Mouse (Mus musculus) adrenal gland, postnatal 36 days (tissue): Measurements from ENCODE around the gene Rpf1. TPM values are rescaled to one million over a fixed set of nuclear protein-coding genes. Genes with fewer than 3 reads are reported as not detected.

Source experiments
- DNase-seq, 2 experiments: peaks; one replicate each; pipeline ENCODE4 v3.0.0; 2021; ENCODE audit warnings: mixed read lengths in 1 of 2
- long read RNA-seq, 2 experiments: library from polyadenylated mRNA; stranded (forward); transcript quantifications; one replicate each; pipeline ENCODE4 v2.0.0; 2021; ENCODE audit warnings: borderline sequencing depth in 2 of 2
- total RNA-seq, 2 experiments: library from RNA; stranded (reverse); gene quantifications; 2 replicates each; pipeline ENCODE4 v1.2.3; 2021

Gene Rpf1
- 10 to 100 TPM; 25.8 to 29.6 TPM for total RNA-seq
- long read RNA-seq, experiment 1, transcript Rpf1-201 (9 exons, 1,661 nt): major isoform, 29 of 39 reads
- long read RNA-seq, experiment 1, partial matches to known transcripts: 5 of 39 reads
- long read RNA-seq, experiment 1, other reads (novel, unspliced or antisense): 4 of 39 reads
- long read RNA-seq, experiment 2, transcript Rpf1-201 (9 exons, 1,661 nt): major isoform, 7 of 11 reads
- long read RNA-seq, experiment 2, partial matches to known transcripts: 0 of 11 reads
- long read RNA-seq, experiment 2, other reads (novel, unspliced or antisense): 2 of 11 reads

DNA sequence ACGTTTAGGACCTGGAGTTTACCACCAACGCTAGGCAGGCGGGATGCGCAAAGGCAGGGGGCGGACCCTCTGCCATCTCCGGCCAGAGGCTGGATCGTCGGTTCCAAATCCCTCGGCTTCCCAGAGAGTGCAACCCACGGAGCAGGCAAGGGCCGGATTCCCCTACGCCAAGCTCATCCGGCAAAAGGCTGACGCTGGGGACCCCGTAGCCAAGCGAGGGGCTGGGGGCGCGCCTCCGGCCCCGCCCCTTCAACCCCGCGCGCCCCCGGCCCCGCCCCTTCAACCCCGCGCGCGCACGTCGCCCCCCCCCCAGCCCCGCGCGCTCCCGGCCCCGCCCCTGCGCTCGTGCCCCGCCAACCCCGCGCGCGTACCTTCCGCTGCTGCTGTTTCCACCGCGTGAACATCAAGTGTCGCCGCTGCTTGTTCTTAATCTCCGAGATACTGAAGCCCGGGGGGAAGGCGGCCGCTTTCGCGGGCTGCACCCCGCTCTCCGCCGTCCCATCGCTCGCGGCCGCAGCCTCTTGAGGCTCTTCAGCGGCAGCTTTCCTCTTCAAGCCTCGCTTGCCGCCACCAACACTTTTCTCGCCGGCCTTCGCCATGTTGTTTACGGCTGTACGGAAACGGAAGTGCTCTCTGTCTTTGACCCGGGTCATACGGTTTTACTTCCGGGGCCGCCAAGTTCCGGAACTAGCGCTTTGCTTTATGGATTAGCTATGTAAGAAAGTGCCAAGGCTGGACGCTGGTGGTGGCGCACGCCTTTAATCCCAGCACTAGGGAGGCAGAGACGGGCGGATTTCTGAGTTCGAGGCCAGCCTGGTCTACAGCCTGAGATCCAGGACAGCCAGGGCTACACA lies at the start of gene Rpf1:
Gene Rpf1, minus strand, starts transcription at position 632 of the 854 bp plus-strand sequence.
- DNase-seq: peak; percentile 93

GRCm38 (mm10) chr3:146570939-146571338 lies 49.7 kb upstream of the Rpf1 start:
- no peak for DNase-seq

- DNase-seq: no peak
Observed at GRCm38 (mm10) chr3:146570148-146570782, 49.0 kb upstream of the Rpf1 start, which contains the start of gene Uox. Uox (plus strand) TSS chr3:146570426.

DNA sequence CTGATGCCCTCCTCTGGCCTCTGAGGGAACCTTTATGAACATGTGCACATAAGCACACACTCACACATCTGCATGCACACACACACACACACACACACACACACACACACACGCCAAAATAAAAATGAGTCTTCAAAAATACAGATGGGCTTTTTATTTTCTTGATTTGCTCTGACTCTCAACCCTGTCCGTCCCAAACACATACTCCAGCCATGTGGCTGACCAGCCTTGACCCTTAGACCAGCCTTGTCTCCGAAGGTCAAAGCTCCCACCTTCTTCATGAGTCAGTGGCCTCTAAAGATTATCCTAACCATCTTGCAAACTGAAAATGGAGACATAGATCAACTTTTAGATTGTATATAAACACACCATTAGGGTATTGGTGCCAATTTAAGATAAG lies 48.4 kb upstream of the Rpf1 start:
- DNase-seq: peak; percentile 14 to 32

GRCm38 (mm10) chr3:146567884-146568530 lies 46.8 kb upstream of the Rpf1 start:
- DNase-seq: peak; percentile 71 to 74

GRCm38 (mm10) chr3:146567366-146567765 lies 46.1 kb upstream of the Rpf1 start:
- DNase-seq: peak; percentile 23 to 54

GRCm38 (mm10) chr3:146565065-146565411 lies 43.8 kb upstream of the Rpf1 start:
- no peak for DNase-seq

DNA sequence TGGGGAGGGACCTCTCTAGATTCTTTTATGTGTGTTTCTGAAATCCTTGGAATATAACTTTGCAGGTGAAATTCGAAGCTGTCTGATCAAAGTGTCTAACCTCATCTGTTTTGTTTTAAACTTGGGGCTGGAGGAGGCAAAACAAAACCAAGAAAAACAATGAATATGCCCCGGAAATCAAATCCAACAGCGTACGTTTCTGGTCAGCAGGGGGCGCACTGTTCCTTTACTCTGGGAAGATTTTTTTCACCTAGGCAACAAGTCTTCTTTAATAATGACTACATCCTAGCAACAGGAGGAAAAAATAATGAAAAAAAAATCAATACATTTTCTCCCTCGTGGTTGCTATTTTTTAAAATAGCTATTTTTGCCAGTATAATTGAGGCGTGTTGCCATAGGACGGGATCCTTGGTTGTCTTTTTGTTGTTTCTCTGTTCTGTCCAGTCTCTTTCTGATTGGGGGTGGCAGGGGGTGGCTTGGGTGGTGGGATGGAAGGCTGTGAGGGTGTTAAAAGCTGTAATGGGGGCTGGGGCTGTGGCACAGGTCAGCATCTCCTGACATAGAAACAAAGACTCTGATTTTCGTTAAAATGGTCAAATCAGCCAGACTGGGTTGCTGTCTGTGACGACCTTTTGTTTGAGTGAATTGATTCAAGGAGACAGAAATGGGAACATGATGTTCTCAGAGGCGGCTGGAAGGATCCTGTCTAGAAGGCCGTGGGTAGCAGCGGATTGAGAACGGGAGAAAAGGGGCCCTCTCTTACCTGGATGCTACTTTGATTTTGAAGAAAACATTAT lies 43.2 kb upstream of the Rpf1 start:
- peak; percentile 80 to 83 for DNase-seq

GRCm38 (mm10) chr3:146562936-146563335 lies 41.7 kb upstream of the Rpf1 start:
- no peak for DNase-seq

DNA sequence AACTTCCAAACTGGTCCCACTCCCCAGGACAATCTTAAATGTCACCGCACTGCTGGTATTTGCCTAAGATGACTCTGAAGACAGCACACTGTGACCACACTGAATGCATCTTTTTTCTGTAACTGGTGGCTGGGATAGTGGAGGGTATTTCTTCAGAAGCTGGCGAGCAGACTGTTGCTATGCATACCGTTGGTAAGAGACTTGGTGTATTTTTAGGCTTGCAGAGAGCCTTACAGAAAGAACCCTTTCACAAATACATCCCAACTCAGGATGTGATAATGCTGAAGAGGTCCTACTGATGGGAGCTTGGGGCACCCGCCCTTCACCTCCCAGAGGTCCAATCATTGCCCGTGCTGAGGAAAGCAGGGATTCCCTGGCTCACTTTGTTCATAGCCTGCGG lies 36.3 kb upstream of the Rpf1 start:
- no peak for DNase-seq

GRCm38 (mm10) chr3:146556567-146556966 lies 35.3 kb upstream of the Rpf1 start:
- no peak for DNase-seq

GRCm38 (mm10) chr3:146554816-146555215 lies 33.6 kb upstream of the Rpf1 start:
- no peak for DNase-seq

DNA sequence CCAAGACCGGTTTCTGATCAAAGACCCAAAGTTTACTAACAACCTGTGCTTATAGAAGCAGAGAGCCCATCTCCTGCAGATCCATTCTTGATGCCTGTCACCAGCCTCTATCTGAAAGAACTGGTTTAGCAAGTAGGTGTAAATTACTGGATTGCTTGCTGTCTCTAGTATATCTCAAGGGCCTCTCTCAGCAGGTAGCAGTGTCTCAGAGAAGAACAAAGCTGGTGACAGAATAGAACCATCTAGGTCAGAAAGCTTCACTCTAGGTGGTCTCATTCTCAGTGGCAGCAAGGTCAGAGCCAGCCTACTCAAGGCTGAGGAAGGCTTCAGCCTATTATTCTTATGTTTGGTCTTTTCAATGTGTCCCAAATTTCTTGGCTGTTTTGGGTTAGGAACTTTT lies 22.4 kb upstream of the Rpf1 start:
- DNase-seq: no peak

GRCm38 (mm10) chr3:146540521-146541273 lies 19.5 kb upstream of the Rpf1 start:
- no peak for DNase-seq

DNA sequence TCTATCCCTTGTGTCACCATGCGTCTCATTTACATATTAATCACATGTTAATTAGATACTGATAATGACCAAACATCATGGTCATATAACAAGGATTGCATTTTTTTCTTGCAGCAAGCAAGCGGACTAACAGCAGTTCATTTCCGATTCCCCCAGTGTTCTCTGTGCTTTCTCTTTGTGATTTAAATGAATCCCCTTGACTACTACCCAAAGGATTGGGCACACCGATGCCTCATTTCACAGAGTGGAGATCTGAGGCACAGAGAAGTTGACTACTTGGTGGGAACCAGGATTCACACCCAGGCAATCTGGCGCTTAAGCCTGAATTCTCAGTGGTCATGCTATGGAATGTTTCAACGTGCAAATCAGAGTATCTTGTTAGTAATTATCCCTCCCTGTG lies 13.8 kb upstream of the Rpf1 start:
- DNase-seq: no peak

DNA sequence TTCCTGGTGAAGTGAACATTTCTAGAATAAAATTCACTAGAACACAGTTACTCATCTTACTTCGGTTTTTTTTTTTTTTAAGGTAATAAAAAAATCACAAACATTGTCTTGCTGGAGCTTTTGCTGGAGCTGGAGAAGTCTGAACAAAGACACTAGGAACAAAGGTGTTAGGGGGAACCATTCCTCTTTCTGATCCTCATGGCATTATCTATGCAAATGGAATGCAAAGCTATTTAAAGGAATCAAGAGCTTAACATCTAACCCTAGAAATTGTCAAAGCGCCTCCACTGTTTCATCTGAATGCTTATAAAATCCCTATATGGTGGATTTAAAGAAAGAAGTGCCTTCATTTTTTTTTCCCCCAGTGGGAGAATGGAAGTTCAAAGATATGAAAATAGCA lies 7.1 kb upstream of the Rpf1 start:
- DNase-seq: no peak

GRCm38 (mm10) chr3:146521652-146522020 lies 407 bp upstream of the Rpf1 start:
- no peak for DNase-seq

GRCm38 (mm10) chr3:146520226-146520797 lies 917 bp downstream of the Rpf1 start:
- no peak for DNase-seq

GRCm38 (mm10) chr3:146506711-146507110 lies 14.5 kb downstream of the Rpf1 start:
- no peak for DNase-seq

DNA sequence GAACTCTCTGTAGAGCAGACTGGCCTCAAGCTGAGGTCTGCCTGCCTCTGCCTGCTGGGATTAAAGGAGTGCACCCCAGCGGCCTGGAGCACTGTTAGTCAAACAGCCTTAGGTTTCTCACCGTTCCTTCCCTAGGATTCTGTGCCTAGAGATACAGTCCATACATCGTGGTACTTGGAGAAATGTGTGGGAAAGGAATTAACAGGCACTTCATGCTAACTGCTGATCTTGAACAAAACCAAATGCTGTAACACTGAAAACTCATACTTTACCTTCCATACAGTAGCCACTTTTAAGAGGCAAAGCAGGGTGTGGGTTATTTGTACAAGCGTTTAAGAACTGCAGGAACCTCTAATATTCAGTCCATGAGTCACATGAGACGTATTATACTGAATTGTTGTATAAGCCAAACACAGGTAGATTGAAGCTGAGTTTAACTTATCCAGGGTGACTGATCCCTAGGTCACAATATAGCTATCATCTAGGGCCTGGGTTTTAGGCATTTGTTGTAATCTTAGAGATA lies 19.6 kb downstream of the Rpf1 start:
- no peak for DNase-seq
